In the genomic region with DNA sequence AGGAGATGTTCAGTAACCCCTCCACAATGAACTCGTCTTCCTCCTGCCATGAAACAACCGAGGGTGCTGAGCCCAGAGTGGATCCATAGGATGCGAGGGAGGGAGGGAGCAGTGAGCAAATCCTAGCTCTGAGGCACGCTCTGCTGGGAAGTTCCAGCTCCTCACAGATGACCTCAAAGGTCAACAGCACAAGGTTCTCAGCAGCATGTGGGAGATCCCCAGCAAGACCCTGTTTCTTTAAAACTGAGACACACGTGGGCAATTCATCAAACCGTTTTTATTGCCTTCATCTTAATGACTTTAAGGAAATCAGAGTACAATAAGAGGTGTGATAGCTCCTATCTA, we compare ENCODE assay signal across 1 mouse cellular context.
TF ChIP-seq lines count a peak whose summit lies in the region.

No protein-coding gene starts in this region.

TF ChIP-seq in CH12.LX, 34 proteins besides CTCF, POLR2A, EP300 and RAD21 (continued from another document):
- no peak for TF ChIP-seq MYC (IDR thresholded peaks at IDR 0.05; ENCODE audit: low read depth, low read length)
- TF ChIP-seq JUN (IDR thresholded peaks at IDR 0.05; ENCODE audit: insufficient read depth, low read depth, low read length): no peak
- no peak for TF ChIP-seq SMC3 (IDR thresholded peaks at IDR 0.05; ENCODE audit: low read depth, low read length)
- no peak for TF ChIP-seq ETS1 (conservative IDR thresholded peaks at IDR 0.05; ENCODE audit: low read depth, low read length)
- TF ChIP-seq TCF12 (IDR thresholded peaks at IDR 0.05; ENCODE audit: low read depth, low read length): no peak
- TF ChIP-seq MEF2A (IDR thresholded peaks at IDR 0.05; ENCODE audit: borderline replicate concordance, low read depth, low read length): no peak
- no peak for TF ChIP-seq ELF1 (IDR thresholded peaks at IDR 0.05; ENCODE audit: low read depth, low read length)
- no peak for TF ChIP-seq ZNF384 (IDR thresholded peaks at IDR 0.05; ENCODE audit: low read depth, low read length)
- no peak for TF ChIP-seq PAX5 (IDR thresholded peaks at IDR 0.05; ENCODE audit: low read length)
